Mouse (Mus musculus): Measurements from ENCODE around the gene Cep164.

- no peak for TF ChIP-seq CTCF (IDR thresholded peaks at IDR 0.05; ENCODE audit: low read depth, low read length)
- no peak for TF ChIP-seq POLR2A (IDR thresholded peaks at IDR 0.05; ENCODE audit: borderline replicate concordance, low read depth, low read length)
Measured at GRCm38 (mm10) chr9:45832898-45833297, 4.4 kb upstream of the Cep164 start.

Measured in bone marrow macrophage, adult 2 months (primary cell).